Mouse (Mus musculus) stomach, embryonic 14.5 days (tissue): ENCODE measurements around the gene Drd1. TPM values are rescaled to one million over a fixed set of nuclear protein-coding genes. Genes with fewer than 3 reads are reported as not detected.
A peak's percentile ranks its signal among the peaks of the same experiment; 100 is the strongest.

Experiments
- ATAC-seq: fragments of 200-750 bp; cut with Nextera tagmentation; 2 replicates; pipeline ENCODE4 v1.8.0; 2017; ENCODE audit warnings: low read depth, moderate TSS enrichment; ENCODE audit not compliant: insufficient number of reproducible peaks, insufficient read depth, low FRiP score
- H3K27ac ChIP-seq: fragments of 300-500 bp; sonication (generic); 2 replicates; pipeline ENCODE4 v1.5.1; 2014; ENCODE audit warnings: mild to moderate bottlenecking, low read length, moderate library complexity, mixed read lengths
- H3K27me3 ChIP-seq: fragments of 300-500 bp; sonication (generic); 2 replicates; pipeline ENCODE4 v1.6.1; 2014; ENCODE audit warnings: low read length, control low read depth, mixed read lengths; ENCODE audit not compliant: control insufficient read depth, insufficient read depth
- H3K36me3 ChIP-seq: fragments of 300-500 bp; sonication (generic); 2 replicates; pipeline ENCODE4 v1.6.1; 2014; ENCODE audit warnings: mild to moderate bottlenecking, control low read depth, low read length, moderate library complexity, mixed read lengths; ENCODE audit not compliant: control insufficient read depth, insufficient read depth
- H3K4me1 ChIP-seq: fragments of 300-500 bp; sonication (generic); 2 replicates; pipeline ENCODE4 v1.6.1; 2014; ENCODE audit warnings: low read length, control low read depth, mixed read lengths; ENCODE audit not compliant: control insufficient read depth, insufficient read depth
- H3K4me2 ChIP-seq: fragments of 300-500 bp; sonication (generic); replicated peaks from 2 replicates; pipeline ENCODE4 v1.6.1; 2014; ENCODE audit warnings: low read depth, low read length, control low read depth
- H3K4me3 ChIP-seq: fragments of 300-500 bp; sonication (generic); 2 replicates; pipeline ENCODE4 v1.5.1; 2014; ENCODE audit warnings: low read depth, low read length, control low read depth
- H3K9ac ChIP-seq: fragments of 300-500 bp; sonication (generic); replicated peaks from 2 replicates; pipeline ENCODE4 v1.6.1; 2014; ENCODE audit warnings: low read depth, mild to moderate bottlenecking, control low read depth, low read length, moderate library complexity, mixed read lengths
- H3K9me3 ChIP-seq: fragments of 300-500 bp; sonication (generic); 2 replicates; pipeline ENCODE4 v1.6.1; 2016; ENCODE audit warnings: low read depth, low read length, control low read depth; ENCODE audit not compliant: control insufficient read depth
- WGBS: fragments of 180-500 bp; shearing (Covaris S2); extraction: QIAGEN DNeasy Blood & Tissue Kit; methylation state at CpG from one replicate; pipeline ENCODE4 v1.1.7; 2014; 5-methylcytosine and 5-hydroxymethylcytosine counted together
- polyA plus RNA-seq: library from polyadenylated mRNA; unstranded; fragments of >200 nt; fragmentation: Nextera tagmentation; extraction: Ambion mirVana; gene quantifications from 2 replicates; pipeline ENCODE4 v1.2.1, GENCODE M21; 2014

Drd1 gene
- polyA plus RNA-seq, 1 experiment from 2014 or later, result 0.16 TPM

DNA sequence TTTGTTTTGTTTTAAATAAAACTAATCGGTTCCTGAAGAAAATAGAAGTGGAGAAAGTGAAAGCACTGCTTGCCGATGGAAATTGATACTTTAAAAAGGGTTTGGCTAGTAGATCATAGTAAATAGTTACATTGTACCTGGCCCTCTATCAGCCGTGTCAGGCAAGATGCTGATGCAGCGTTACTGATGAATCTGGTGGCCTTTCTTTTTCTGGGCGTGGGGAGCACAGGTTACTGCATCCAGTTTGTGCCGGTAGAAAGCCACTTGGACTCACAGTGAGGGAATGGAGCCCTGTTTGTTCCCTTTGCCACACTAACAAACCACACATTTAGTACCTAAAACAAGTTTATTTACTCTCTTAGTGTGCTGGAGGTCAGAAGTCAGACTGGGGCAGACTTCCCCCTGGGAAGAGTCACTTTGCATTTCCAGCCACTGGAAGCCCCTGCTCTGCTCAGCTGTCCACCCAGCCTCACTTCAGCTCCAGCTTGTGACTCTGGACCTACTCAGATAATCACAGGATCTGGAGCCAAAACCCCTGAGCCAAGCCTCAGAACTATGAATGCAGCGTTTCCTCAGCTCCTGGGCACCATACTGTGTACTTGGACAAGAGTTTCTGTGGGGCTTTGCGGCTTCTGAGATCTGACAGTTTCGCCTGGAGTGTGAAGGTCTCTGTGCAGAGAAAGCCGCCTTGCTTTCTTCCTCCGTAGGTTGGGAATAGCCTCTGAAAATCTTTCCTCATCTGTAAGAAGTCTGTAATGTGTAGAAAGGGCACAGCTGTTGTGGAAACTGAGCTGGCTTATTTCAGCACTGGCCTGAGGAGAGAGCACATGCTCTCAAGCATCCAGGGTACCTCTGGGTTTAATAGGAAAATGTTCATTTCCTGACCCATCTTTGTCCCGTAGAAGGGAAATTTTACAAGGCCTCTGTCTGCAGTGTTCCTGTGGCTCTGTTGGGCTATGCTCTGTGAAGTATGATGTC lies 24.6 kb upstream of the Drd1 start:
- Histone ChIP-seq H3K36me3 (0 out of 2 replicates have a peak, but pooled peaks cover 5% of the 10 kb centered on the region), H3K27me3 (no peaks in the 10 kb centered on the region), H3K4me2 (no peak overlapping the region), H3K9ac (no peak overlapping the region), H3K27ac (peak overlapping the region; percentile 48; the same call in 1 of the 2 replicates), H3K9me3 (no peaks in the 10 kb centered on the region), H3K4me3 (no peak overlapping the region), H3K4me1 (peaks cover 10% of the 10 kb centered on the region; the same call in 1 of the 2 replicates)
- ATAC-seq, result peak; percentile 28; the same call in 1 of the 2 replicates
- WGBS, result 63% methylated on average over 12 of the region's 12 CpGs

DNA sequence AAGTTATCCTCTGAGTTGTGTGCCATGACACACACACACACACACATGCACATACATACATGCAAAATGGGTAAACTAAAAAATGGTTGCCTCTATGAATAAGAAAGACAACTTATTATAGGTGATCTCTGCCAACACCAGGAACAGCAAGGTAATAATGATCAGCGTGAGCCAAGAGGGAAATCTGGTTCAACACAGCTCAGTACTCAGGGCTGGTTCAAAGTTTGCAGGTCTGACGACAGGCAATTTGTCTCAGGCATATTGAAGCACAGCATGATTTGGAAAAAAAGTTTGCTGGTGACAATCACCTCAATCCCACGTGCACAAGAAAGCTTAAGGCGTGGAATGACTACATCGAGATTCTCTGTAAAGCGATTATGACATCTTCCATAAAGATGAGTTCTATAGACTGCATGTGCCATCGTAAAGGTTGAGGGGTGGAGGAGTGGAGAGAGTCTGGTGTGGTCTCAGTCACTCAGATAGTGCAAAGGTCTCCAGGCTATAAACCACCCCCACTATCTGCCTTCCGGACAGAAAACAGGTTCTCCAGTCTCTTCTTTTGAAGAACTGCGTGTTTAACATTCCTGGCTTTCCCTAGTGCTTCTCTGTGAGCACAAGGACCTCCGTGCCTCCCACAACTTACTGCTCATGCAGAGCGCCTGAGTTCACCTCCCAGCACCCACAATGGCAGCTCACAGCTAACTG lies 22.1 kb upstream of the Drd1 start:
- Histone ChIP-seq H3K4me3 (no peak overlapping the region), H3K36me3 (0 out of 2 replicates have a peak, but pooled peaks cover 5% of the 10 kb centered on the region), H3K9me3 (no peaks in the 10 kb centered on the region), H3K9ac (no peak overlapping the region), H3K27ac (no peak overlapping the region), H3K4me2 (no peak overlapping the region), H3K27me3 (no peaks in the 10 kb centered on the region), H3K4me1 (peaks cover 12% of the 10 kb centered on the region; the same call in 1 of the 2 replicates)
- 62% methylated on average over 11 of the region's 11 CpGs for WGBS
- no peak for ATAC-seq

DNA sequence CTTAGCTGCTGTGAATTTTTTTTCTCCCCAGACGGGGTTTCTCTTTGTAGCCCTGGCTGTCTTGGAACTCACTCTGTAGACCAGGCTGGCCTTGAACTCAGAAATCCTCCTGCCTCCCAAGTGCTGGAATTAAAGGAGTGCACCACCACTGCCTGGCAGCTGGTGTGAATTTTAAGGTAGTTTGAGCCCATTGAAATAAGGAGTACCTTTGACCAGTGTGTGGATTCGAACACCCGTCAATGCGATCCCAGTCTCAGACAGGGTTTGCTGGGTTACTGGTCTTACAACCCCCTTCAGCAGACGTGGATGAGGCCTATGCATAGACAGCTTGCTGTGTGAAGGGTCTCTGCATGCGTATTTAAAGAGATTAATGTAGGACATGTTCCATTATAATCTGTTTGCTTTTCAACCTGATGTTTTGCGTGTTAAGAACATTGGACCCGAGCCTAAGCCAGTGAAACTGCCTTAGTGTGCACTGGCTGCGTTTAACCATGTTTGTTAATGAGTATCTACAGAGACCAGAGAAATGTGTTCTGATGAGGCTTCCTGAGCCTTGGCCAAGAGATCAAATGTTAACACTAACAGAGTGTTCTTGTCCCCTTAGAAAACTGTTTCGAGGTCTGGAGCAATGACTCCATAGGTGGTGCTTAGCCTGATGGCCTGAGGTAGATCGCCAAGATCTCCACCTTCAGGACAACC lies 21.4 kb upstream of the Drd1 start:
- H3K4me2 ChIP-seq, result no peak overlapping the region
- 0 out of 2 replicates have a peak, but pooled peaks cover 12% of the 10 kb centered on the region for H3K4me1 ChIP-seq
- no peak overlapping the region for H3K4me3 ChIP-seq
- H3K27me3 ChIP-seq, result no peaks in the 10 kb centered on the region
- 84% methylated on average over 11 of the region's 11 CpGs for WGBS
- no peaks in the 10 kb centered on the region for H3K9me3 ChIP-seq
- no peak for ATAC-seq
- 0 out of 2 replicates have a peak, but pooled peaks cover 5% of the 10 kb centered on the region for H3K36me3 ChIP-seq
- no peak overlapping the region for H3K27ac ChIP-seq
- no peak overlapping the region for H3K9ac ChIP-seq

DNA sequence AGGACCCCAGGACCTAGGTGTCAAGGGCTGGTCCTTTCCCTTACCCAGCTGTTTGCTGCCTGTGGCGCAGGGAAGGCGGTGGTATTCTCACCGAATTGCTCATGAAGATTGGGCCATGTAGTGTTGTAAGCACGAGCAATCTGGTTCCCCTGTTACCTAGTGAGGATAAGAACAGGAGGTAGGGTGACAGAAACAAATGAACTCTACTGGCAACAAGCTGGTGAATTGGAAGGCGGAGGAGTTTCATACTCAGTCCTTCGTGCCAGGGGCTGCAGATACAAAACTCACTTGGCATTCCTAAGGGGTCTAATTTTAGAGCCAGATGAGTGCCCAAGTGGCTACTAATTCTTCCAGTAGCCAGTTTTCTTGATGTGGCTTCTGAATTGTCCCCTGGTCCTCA lies 20.5 kb upstream of the Drd1 start:
- 0 out of 2 replicates have a peak, but pooled peaks cover 12% of the 10 kb centered on the region for H3K4me1 ChIP-seq

DNA sequence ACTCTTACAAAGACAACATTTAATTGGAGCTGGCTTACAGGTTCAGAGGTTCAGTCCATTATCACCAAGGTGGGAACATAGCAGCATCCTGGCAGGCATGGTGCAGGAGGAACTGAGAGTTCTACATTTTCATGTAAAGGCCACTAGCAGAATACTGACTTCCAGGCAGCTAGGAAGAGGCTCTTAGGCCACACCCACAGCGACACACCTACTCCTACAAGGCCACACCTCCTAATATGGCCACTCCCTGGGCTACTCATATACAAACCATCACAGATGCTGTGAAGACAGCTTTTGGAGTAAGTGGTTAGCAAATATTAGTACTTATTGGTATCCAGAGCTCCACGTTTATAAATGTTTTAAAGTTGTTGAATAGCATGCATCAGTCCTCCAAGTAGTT lies 19.9 kb upstream of the Drd1 start:
- 86% methylated on average over 2 of the region's 2 CpGs for WGBS
- ATAC-seq, result no peak

More for the DNA sequence above, 20.5 kb upstream of the Drd1 start:
- H3K4me2 ChIP-seq, result no peak overlapping the region
- H3K9me3 ChIP-seq, result no peaks in the 10 kb centered on the region
- H3K36me3 ChIP-seq, result 0 out of 2 replicates have a peak, but pooled peaks cover 5% of the 10 kb centered on the region
- no peak overlapping the region for H3K9ac ChIP-seq
- H3K4me3 ChIP-seq, result no peak overlapping the region
- no peaks in the 10 kb centered on the region for H3K27me3 ChIP-seq
- no peak for ATAC-seq
- WGBS, result 93% methylated on average over 6 of the region's 6 CpGs
- H3K27ac ChIP-seq, result no peak overlapping the region

DNA sequence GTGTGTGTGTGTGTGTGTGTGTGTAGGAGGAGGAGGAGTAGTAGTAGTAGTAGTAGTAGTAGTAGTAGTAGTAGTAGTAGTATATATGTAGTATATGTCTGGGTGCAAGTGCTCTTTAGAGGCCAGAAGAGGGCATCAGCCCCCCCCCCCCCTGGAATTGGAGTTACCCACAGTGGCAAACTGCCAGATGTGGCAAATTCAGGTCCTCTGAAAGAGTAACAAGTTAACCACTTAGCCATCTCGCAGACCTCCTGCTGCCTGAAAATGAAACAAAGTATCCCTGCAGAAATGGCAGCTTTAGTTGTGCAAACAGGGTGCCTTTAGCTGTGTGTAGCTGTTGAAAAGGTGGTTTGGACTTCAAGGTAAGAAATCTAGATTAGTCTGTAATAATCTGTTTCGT lies 18.0 kb upstream of the Drd1 start:
- Histone ChIP-seq H3K9me3 (no peaks in the 10 kb centered on the region), H3K4me2 (peak overlapping the region; percentile 74; the same call in 1 of the 2 replicates), H3K27me3 (no peaks in the 10 kb centered on the region), H3K4me3 (no peak overlapping the region), H3K4me1 (0 out of 2 replicates have a peak, but pooled peaks cover 5% of the 10 kb centered on the region), H3K27ac (peak overlapping the region; percentile 44; the same call in 1 of the 2 replicates), H3K36me3 (0 out of 2 replicates have a peak, but pooled peaks cover 5% of the 10 kb centered on the region), H3K9ac (no peak overlapping the region)
- WGBS, result 78% methylated on average over 2 of the region's 2 CpGs
- ATAC-seq, result no peak

More for the DNA sequence above, 19.9 kb upstream of the Drd1 start:
- H3K4me3 ChIP-seq, result no peak overlapping the region
- no peaks in the 10 kb centered on the region for H3K27me3 ChIP-seq
- no peak overlapping the region for H3K4me2 ChIP-seq
- no peak overlapping the region for H3K9ac ChIP-seq
- H3K9me3 ChIP-seq, result no peaks in the 10 kb centered on the region
- H3K27ac ChIP-seq, result no peak overlapping the region
- H3K4me1 ChIP-seq, result 0 out of 2 replicates have a peak, but pooled peaks cover 12% of the 10 kb centered on the region
- H3K36me3 ChIP-seq, result 0 out of 2 replicates have a peak, but pooled peaks cover 5% of the 10 kb centered on the region

DNA sequence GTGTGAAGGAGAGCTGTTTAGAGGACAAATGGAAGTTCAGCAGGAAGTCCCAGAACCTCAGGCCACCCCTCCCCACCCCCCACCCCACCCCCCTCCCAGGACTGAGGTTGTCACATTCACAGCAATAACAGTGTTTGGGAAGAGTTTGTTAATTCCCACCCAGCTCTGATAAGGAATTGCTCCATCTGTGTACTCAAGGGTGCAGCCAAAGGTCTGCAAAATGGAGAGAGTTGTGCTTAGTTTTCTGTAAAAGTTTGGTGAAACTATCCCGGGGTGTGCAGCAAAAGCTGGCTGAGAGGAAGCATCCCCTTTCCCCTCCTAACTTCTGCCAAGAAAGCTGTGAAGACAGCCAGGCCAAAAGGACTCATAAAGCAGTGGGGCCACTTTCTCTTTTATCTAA lies 17.6 kb upstream of the Drd1 start:
- WGBS, result 13% methylated on average over 1 of the region's 1 CpGs
- H3K9me3 ChIP-seq, result no peaks in the 10 kb centered on the region
- no peak for ATAC-seq

More for the DNA sequence above, 17.6 kb upstream of the Drd1 start:
- Histone ChIP-seq H3K27ac (peak overlapping the region; percentile 69), H3K4me1 (0 out of 2 replicates have a peak, but pooled peaks cover 5% of the 10 kb centered on the region), H3K4me3 (peak overlapping the region; percentile 73; the same call in 1 of the 2 replicates), H3K4me2 (peak overlapping the region; percentile 74), H3K9ac (no peak overlapping the region), H3K27me3 (no peaks in the 10 kb centered on the region), H3K36me3 (0 out of 2 replicates have a peak, but pooled peaks cover 5% of the 10 kb centered on the region)
